Mouse (Mus musculus): Measurements from ENCODE around the gene Snf8. TPM values are rescaled to one million over a fixed set of nuclear protein-coding genes. Genes with fewer than 3 reads are reported as not detected.
A peak's percentile ranks its signal among the peaks of the same experiment; 100 is the strongest.

Gene Snf8
- polyA plus RNA-seq, 1 experiment from 2014 or later, result 91.4 TPM

- H3K27me3 ChIP-seq, result peaks cover 6% of the 10 kb centered on the region; the same call in 1 of the 2 replicates
- peak within 1 kb of the TSS; percentile 93 for H3K27ac ChIP-seq
- ATAC-seq (ENCODE audit: borderline replicate concordance, extremely low read depth, low FRiP score, low TSS enrichment), result peak; percentile 63
- H3K9ac ChIP-seq, result peak within 1 kb of the TSS; percentile 87
- H3K4me2 ChIP-seq, result peak within 1 kb of the TSS; percentile 92
- H3K9me3 ChIP-seq, result no peaks in the 10 kb centered on the region
- peak within 1 kb of the TSS; percentile 73 for H3K4me3 ChIP-seq
- WGBS, result under 1% methylated on average over 66 of the region's 74 CpGs
- H3K36me3 ChIP-seq, result no peaks in the 10 kb centered on the region
- peaks cover 51% of the 10 kb centered on the region for H3K4me1 ChIP-seq
These were observed 29.0 kb upstream of the Snf8 start, which contains the start of gene Igf2bp1 for GRCm38 (mm10) chr11:96005403-96006271. Gene Igf2bp1 (minus strand): TSS chr11:96005940.

GRCm38 (mm10) chr11:96006367-96006851, 28.3 kb upstream of the Snf8 start:
- no peaks in the 10 kb centered on the region for H3K9me3 ChIP-seq
- under 1% methylated on average over 33 of the region's 33 CpGs for WGBS
- H3K27ac ChIP-seq, result peak overlapping the region; percentile 93
- peak overlapping the region; percentile 87 for H3K9ac ChIP-seq
- 0 out of 2 replicates have a peak, but pooled peaks have one; percentile 4 for ATAC-seq (ENCODE audit: borderline replicate concordance, extremely low read depth, low FRiP score, low TSS enrichment)
- peaks cover 43% of the 10 kb centered on the region for H3K4me1 ChIP-seq
- H3K27me3 ChIP-seq, result peaks cover 12% of the 10 kb centered on the region
- H3K4me2 ChIP-seq, result peak overlapping the region; percentile 92
- no peaks in the 10 kb centered on the region for H3K36me3 ChIP-seq
- H3K4me3 ChIP-seq, result peak overlapping the region; percentile 73

- peak overlapping the region; percentile 87 for H3K9ac ChIP-seq
- H3K9me3 ChIP-seq, result no peaks in the 10 kb centered on the region
- H3K27me3 ChIP-seq, result peaks cover 15% of the 10 kb centered on the region
- peak; percentile 46 for ATAC-seq (ENCODE audit: borderline replicate concordance, extremely low read depth, low FRiP score, low TSS enrichment)
- H3K4me3 ChIP-seq, result peak overlapping the region; percentile 73
- WGBS, result under 1% methylated on average over 53 of the region's 67 CpGs
- H3K36me3 ChIP-seq, result no peaks in the 10 kb centered on the region
- H3K4me2 ChIP-seq, result peak overlapping the region; percentile 92
- peak overlapping the region; percentile 93 for H3K27ac ChIP-seq
- peaks cover 38% of the 10 kb centered on the region for H3K4me1 ChIP-seq
These were observed 27.7 kb upstream of the Snf8 start for GRCm38 (mm10) chr11:96006852-96007515.

- H3K4me3 ChIP-seq, result peak overlapping the region; percentile 73
- peak overlapping the region; percentile 87 for H3K9ac ChIP-seq
- peaks cover 19% of the 10 kb centered on the region for H3K27me3 ChIP-seq
- H3K36me3 ChIP-seq, result no peaks in the 10 kb centered on the region
- no peaks in the 10 kb centered on the region for H3K9me3 ChIP-seq
- peak overlapping the region; percentile 92 for H3K4me2 ChIP-seq
- WGBS, result under 1% methylated on average over 33 of the region's 33 CpGs
- H3K27ac ChIP-seq, result peak overlapping the region; percentile 93
- H3K4me1 ChIP-seq, result peaks cover 31% of the 10 kb centered on the region
- no peak for ATAC-seq (ENCODE audit: borderline replicate concordance, extremely low read depth, low FRiP score, low TSS enrichment)
These were observed 27.0 kb upstream of the Snf8 start for GRCm38 (mm10) chr11:96007516-96008235.

GRCm38 (mm10) chr11:96008827-96009226, 25.9 kb upstream of the Snf8 start:
- no peaks in the 10 kb centered on the region for H3K9me3 ChIP-seq
- H3K36me3 ChIP-seq, result no peaks in the 10 kb centered on the region
- ATAC-seq (ENCODE audit: borderline replicate concordance, extremely low read depth, low FRiP score, low TSS enrichment), result no peak
- no peak overlapping the region for H3K27ac ChIP-seq
- 0% methylated on average over 1 of the region's 1 CpGs for WGBS
- peaks cover 24% of the 10 kb centered on the region for H3K27me3 ChIP-seq
- peaks cover 24% of the 10 kb centered on the region for H3K4me1 ChIP-seq
- H3K4me2 ChIP-seq, result no peak overlapping the region
- no peak overlapping the region for H3K9ac ChIP-seq
- no peak overlapping the region for H3K4me3 ChIP-seq

GRCm38 (mm10) chr11:96011982-96012381, 22.7 kb upstream of the Snf8 start:
- H3K27ac ChIP-seq, result no peak overlapping the region
- H3K4me1 ChIP-seq, result peaks cover 10% of the 10 kb centered on the region
- no peak for ATAC-seq (ENCODE audit: borderline replicate concordance, extremely low read depth, low FRiP score, low TSS enrichment)
- no peak overlapping the region for H3K4me3 ChIP-seq
- H3K36me3 ChIP-seq, result no peaks in the 10 kb centered on the region
- no peak overlapping the region for H3K4me2 ChIP-seq
- no peak overlapping the region for H3K9ac ChIP-seq
- H3K9me3 ChIP-seq, result no peaks in the 10 kb centered on the region
- peaks cover 32% of the 10 kb centered on the region for H3K27me3 ChIP-seq
- WGBS, result 8% methylated on average over 3 of the region's 8 CpGs

GRCm38 (mm10) chr11:96015421-96015820, 19.3 kb upstream of the Snf8 start:
- 23% methylated on average over 5 of the region's 5 CpGs for WGBS
- no peak overlapping the region for H3K4me2 ChIP-seq
- no peaks in the 10 kb centered on the region for H3K36me3 ChIP-seq
- no peak for ATAC-seq (ENCODE audit: borderline replicate concordance, extremely low read depth, low FRiP score, low TSS enrichment)
- H3K4me1 ChIP-seq, result no peaks in the 10 kb centered on the region
- H3K9ac ChIP-seq, result no peak overlapping the region
- no peaks in the 10 kb centered on the region for H3K9me3 ChIP-seq
- H3K27me3 ChIP-seq, result peaks cover 28% of the 10 kb centered on the region
- H3K27ac ChIP-seq, result no peak overlapping the region
- no peak overlapping the region for H3K4me3 ChIP-seq

GRCm38 (mm10) chr11:96017941-96018351, 16.7 kb upstream of the Snf8 start:
- no peak overlapping the region for H3K4me3 ChIP-seq
- H3K9ac ChIP-seq, result no peak overlapping the region
- peaks cover 12% of the 10 kb centered on the region for H3K27me3 ChIP-seq
- WGBS, result 26% methylated on average over 9 of the region's 9 CpGs
- H3K4me1 ChIP-seq, result no peaks in the 10 kb centered on the region
- no peak for ATAC-seq (ENCODE audit: borderline replicate concordance, extremely low read depth, low FRiP score, low TSS enrichment)
- H3K27ac ChIP-seq, result no peak overlapping the region
- H3K9me3 ChIP-seq, result no peaks in the 10 kb centered on the region
- no peak overlapping the region for H3K4me2 ChIP-seq
- H3K36me3 ChIP-seq, result no peaks in the 10 kb centered on the region

- Histone ChIP-seq H3K27ac (no peak overlapping the region), H3K4me1 (no peaks in the 10 kb centered on the region), H3K9ac (no peak overlapping the region), H3K36me3 (no peaks in the 10 kb centered on the region), H3K27me3 (peaks cover 4% of the 10 kb centered on the region; the same call in 1 of the 2 replicates), H3K4me3 (no peak overlapping the region), H3K9me3 (no peaks in the 10 kb centered on the region), H3K4me2 (no peak overlapping the region)
- no peak for ATAC-seq (ENCODE audit: borderline replicate concordance, extremely low read depth, low FRiP score, low TSS enrichment)
- WGBS, result 43% methylated on average over 4 of the region's 4 CpGs
These were observed 14.1 kb upstream of the Snf8 start for GRCm38 (mm10) chr11:96020622-96021021.

GRCm38 (mm10) chr11:96028130-96028529, 6.6 kb upstream of the Snf8 start:
- no peak overlapping the region for H3K4me2 ChIP-seq
- ATAC-seq (ENCODE audit: borderline replicate concordance, extremely low read depth, low FRiP score, low TSS enrichment), result no peak
- no peaks in the 10 kb centered on the region for H3K4me1 ChIP-seq
- no peak overlapping the region for H3K27ac ChIP-seq
- 67% methylated on average over 5 of the region's 5 CpGs for WGBS
- H3K27me3 ChIP-seq, result 0 out of 2 replicates have a peak, but pooled peaks cover 10% of the 10 kb centered on the region
- no peaks in the 10 kb centered on the region for H3K36me3 ChIP-seq
- no peak overlapping the region for H3K9ac ChIP-seq
- H3K9me3 ChIP-seq, result no peaks in the 10 kb centered on the region
- no peak overlapping the region for H3K4me3 ChIP-seq

- H3K4me1 ChIP-seq, result peaks cover 11% of the 10 kb centered on the region
- 82% methylated on average over 3 of the region's 3 CpGs for WGBS
- no peak overlapping the region for H3K27ac ChIP-seq
- no peaks in the 10 kb centered on the region for H3K9me3 ChIP-seq
- H3K4me2 ChIP-seq, result no peak overlapping the region
- H3K9ac ChIP-seq, result no peak overlapping the region
- H3K27me3 ChIP-seq, result 0 out of 2 replicates have a peak, but pooled peaks cover 10% of the 10 kb centered on the region
- no peak for ATAC-seq (ENCODE audit: borderline replicate concordance, extremely low read depth, low FRiP score, low TSS enrichment)
- H3K4me3 ChIP-seq, result no peak overlapping the region
- H3K36me3 ChIP-seq, result no peaks in the 10 kb centered on the region
These were observed 4.1 kb upstream of the Snf8 start for GRCm38 (mm10) chr11:96030571-96030970.
